Mouse (Mus musculus) kidney, adult 2 months (tissue): ENCODE measurements around the gene Spock1.

Experiments used
- CTCF ChIP-seq: fragments of 200-500 bp; conservative IDR thresholded peaks from 2 replicates; pipeline ENCODE4 v1.5.1; 2011; ENCODE audit warnings: low read depth, mild to moderate bottlenecking, control low read depth, low read length, moderate library complexity, mixed read lengths; ENCODE audit not compliant: insufficient read depth, insufficient read length
- POLR2A ChIP-seq: fragments of 200-500 bp; IDR thresholded peaks from one replicate; pipeline ENCODE4 v1.6.1; 2011; ENCODE audit warnings: low read depth, low read length, control low read depth

- TF ChIP-seq CTCF = no peak
- TF ChIP-seq POLR2A = no peak
These were observed 423.5 kb downstream of the Spock1 start for GRCm38 (mm10) chr13:57484426-57485168.
